Mouse (Mus musculus) limb, embryonic 12.5 days (tissue): ENCODE results near the gene Ssc5d. TPM values are rescaled to one million over a fixed set of nuclear protein-coding genes. Genes with fewer than 3 reads are reported as not detected.

Experiments used
- ATAC-seq: fragments of 200-750 bp; cut with Nextera tagmentation; 2 replicates; pipeline ENCODE4 v1.8.0; 2017; ENCODE audit warnings: low read depth, moderate TSS enrichment; ENCODE audit not compliant: insufficient number of reproducible peaks, insufficient read depth, low FRiP score, low TSS enrichment
- H3K27ac ChIP-seq: fragments of 300-500 bp; sonication (generic); 2 replicates; pipeline ENCODE4 v1.5.1; 2016; ENCODE audit warnings: mild to moderate bottlenecking, moderate library complexity
- H3K27me3 ChIP-seq: fragments of 300-500 bp; sonication (generic); 2 replicates; pipeline ENCODE4 v1.6.1; 2016; ENCODE audit warnings: mild to moderate bottlenecking, moderate library complexity
- H3K36me3 ChIP-seq: fragments of 300-500 bp; sonication (generic); 2 replicates; pipeline ENCODE4 v1.6.1; 2016; ENCODE audit warnings: mild to moderate bottlenecking, moderate library complexity
- H3K4me1 ChIP-seq: fragments of 300-500 bp; sonication (generic); replicated peaks from 2 replicates; pipeline ENCODE4 v1.6.1; 2016
- H3K4me2 ChIP-seq: fragments of 300-500 bp; sonication (generic); 2 replicates; pipeline ENCODE4 v1.6.1; 2016; ENCODE audit warnings: mild to moderate bottlenecking, moderate library complexity
- H3K4me3 ChIP-seq: fragments of 300-500 bp; sonication (generic); replicated peaks from 2 replicates; pipeline ENCODE4 v1.5.1; 2016; ENCODE audit warnings: mild to moderate bottlenecking
- H3K9ac ChIP-seq: fragments of 300-500 bp; sonication (generic); replicated peaks from 2 replicates; pipeline ENCODE4 v1.6.1; 2016; ENCODE audit warnings: mild to moderate bottlenecking, moderate library complexity
- H3K9me3 ChIP-seq: fragments of 300-500 bp; sonication (generic); 2 replicates; pipeline ENCODE4 v1.6.1; 2016; ENCODE audit warnings: mild to moderate bottlenecking, moderate library complexity
- WGBS: fragments of 180-500 bp; shearing (Covaris S2); methylation state at CpG from one replicate; pipeline ENCODE4 v1.1.7; 2016; 5-methylcytosine and 5-hydroxymethylcytosine counted together
- polyA plus RNA-seq: library from polyadenylated mRNA; unstranded; fragments of >200 nt; fragmentation: Nextera tagmentation; extraction: Ambion mirVana; gene quantifications from 2 replicates; pipeline ENCODE4 v1.2.1, GENCODE M21; 2016

Ssc5d gene
- polyA plus RNA-seq, 1 experiment from 2014 or later: 2.5 TPM

DNA sequence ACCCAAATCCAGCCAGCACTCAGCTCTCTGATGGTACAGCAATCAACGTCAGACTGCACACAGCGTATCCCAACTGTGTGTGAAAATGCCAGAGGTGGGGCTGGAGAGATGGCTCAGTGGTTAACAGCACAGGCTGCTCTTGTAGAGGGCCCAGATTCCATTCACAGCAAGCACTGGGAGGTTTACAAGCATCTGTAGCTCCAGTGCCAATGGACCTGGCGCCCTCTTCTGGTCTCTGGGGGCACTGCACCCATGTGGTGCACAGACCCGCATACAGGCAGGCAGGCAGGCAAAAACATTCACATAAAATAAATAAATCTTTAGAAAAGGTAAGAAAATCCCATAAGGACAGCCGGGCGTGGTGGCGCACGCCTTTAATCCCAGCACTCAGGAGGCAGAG, 24.4 kb upstream of the Ssc5d start:
- Histone ChIP-seq H3K36me3 (no peaks in the 10 kb centered on the region), H3K4me1 (0 out of 2 replicates have a peak, but pooled peaks cover 2% of the 10 kb centered on the region), H3K4me3 (no peak overlapping the region), H3K9ac (no peak overlapping the region), H3K27me3 (peaks cover 33% of the 10 kb centered on the region), H3K9me3 (peaks cover 4% of the 10 kb centered on the region), H3K4me2 (no peak overlapping the region), H3K27ac (no peak overlapping the region)
- whole genome bisulfite sequencing: 49% methylated on average over 8 of the region's 8 CpGs
- ATAC-seq: no peak

DNA sequence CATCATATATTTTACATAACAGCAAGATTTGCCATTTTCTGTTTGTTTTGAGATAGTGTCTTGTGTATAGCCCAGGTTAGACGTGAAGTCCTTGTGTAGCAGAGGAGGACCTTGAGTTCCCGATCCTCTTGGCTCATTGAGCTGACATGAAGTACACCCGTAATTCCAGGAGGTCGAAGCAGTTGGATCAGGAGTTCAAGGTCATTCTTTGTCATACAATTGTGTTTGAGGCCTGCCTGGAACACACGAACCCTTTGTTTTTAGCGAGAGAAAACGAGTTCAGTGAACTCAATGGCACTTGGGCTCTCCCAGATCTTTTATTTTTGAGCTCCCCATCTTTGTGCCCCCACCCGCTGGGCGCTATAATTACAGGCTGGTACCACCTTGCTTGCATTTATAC, 23.2 kb upstream of the Ssc5d start:
- H3K4me3 ChIP-seq: no peak overlapping the region
- no peaks in the 10 kb centered on the region for H3K36me3 ChIP-seq
- H3K4me2 ChIP-seq: no peak overlapping the region
- 82% methylated on average over 9 of the region's 9 CpGs for WGBS
- H3K4me1 ChIP-seq: 0 out of 2 replicates have a peak, but pooled peaks cover 2% of the 10 kb centered on the region
- H3K27me3 ChIP-seq: peaks cover 33% of the 10 kb centered on the region
- H3K27ac ChIP-seq: no peak overlapping the region
- no peak for ATAC-seq
- no peak overlapping the region for H3K9ac ChIP-seq
- peaks cover 4% of the 10 kb centered on the region for H3K9me3 ChIP-seq

DNA sequence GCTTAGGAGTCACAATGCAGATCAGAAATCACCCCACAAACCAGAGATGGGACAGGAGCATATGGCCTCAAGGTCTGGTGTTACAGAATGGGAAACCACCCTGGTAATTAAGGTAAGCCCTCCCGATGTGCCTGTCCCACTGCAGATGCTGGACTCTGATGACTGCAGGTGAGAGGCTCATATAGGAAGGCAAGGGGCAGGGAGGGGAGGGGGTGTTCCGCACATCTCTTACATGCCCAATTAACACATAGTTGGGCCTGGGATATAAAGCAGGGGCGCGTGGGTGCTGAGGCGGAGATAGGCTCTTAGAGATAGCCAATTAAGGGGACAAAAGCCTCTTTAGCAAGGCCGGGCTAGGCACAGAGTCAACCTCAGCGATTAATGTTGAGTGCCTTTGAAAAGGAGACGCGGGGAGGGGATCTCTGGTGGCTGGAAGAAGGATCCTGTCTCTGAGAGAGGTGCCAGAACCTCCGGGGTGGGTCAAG, 19.1 kb upstream of the Ssc5d start, which contains the start of gene Gm36210:
Gm36210 (minus strand) TSS at position 51 of the 485 bp plus-strand sequence.
- no peak for ATAC-seq
- H3K4me1 ChIP-seq: no peaks in the 10 kb centered on the region; the same call in 1 of the 2 replicates
- H3K36me3 ChIP-seq: no peaks in the 10 kb centered on the region
- no peaks in the 10 kb centered on the region for H3K27me3 ChIP-seq
- H3K27ac ChIP-seq: no peak within 1 kb of the TSS
- H3K9me3 ChIP-seq: no peaks in the 10 kb centered on the region; the same call in 1 of the 2 replicates
- no peak within 1 kb of the TSS for H3K4me2 ChIP-seq
- H3K9ac ChIP-seq: no peak within 1 kb of the TSS; the same call in 1 of the 2 replicates
- WGBS: 68% methylated on average over 10 of the region's 10 CpGs
- H3K4me3 ChIP-seq: no peak within 1 kb of the TSS

DNA sequence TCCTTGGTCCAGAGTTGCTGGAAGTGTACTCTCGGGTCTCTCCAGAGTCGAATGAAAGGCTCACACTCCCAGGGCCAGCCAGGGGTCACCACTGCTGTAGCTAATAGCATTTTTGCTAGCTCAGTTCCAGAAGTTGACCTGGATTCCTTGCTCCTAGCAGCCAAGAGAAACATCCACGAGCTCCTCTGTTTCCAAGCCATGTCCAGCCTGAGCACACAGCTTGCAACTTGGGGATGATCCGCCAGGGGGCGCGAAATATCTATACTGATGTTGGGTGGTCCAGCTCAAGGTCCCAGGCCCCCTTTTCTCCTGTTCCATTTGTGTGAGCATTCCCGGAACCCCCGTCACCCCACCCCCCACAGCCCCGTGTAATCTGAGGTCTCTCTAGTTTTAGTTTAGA, 14.0 kb upstream of the Ssc5d start:
- no peaks in the 10 kb centered on the region for H3K36me3 ChIP-seq
- H3K4me2 ChIP-seq: no peak overlapping the region
- H3K4me3 ChIP-seq: no peak overlapping the region
- peaks cover 8% of the 10 kb centered on the region for H3K4me1 ChIP-seq
- H3K27ac ChIP-seq: no peak overlapping the region
- H3K27me3 ChIP-seq: no peaks in the 10 kb centered on the region
- H3K9me3 ChIP-seq: no peaks in the 10 kb centered on the region
- ATAC-seq: no peak
- 37% methylated on average over 9 of the region's 9 CpGs for WGBS
- H3K9ac ChIP-seq: no peak overlapping the region

DNA sequence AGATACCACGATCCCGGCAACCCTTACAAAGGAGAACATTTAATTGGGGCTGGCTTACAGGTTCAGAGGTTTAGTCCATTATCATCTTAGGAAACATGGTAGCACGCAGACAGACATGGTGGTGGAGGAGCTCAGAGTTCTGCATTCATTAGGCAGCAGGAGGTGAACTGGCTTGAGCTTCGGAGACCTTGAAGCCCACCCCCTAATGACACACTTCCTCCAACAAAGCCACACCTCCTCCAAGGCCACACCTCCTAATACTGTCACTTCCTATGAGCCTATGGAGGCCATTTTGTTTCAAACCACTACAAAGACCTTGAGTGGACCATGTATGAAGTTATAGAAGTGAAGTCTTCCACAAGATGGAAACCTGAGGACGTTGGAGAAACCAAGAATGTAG, 13.3 kb upstream of the Ssc5d start:
- Histone ChIP-seq H3K4me3 (no peak overlapping the region), H3K4me2 (no peak overlapping the region), H3K4me1 (peaks cover 14% of the 10 kb centered on the region), H3K27me3 (no peaks in the 10 kb centered on the region), H3K9ac (no peak overlapping the region), H3K9me3 (no peaks in the 10 kb centered on the region), H3K27ac (no peak overlapping the region), H3K36me3 (0 out of 2 replicates have a peak, but pooled peaks cover 1% of the 10 kb centered on the region)
- ATAC-seq: no peak
- WGBS: 66% methylated on average over 5 of the region's 5 CpGs

DNA sequence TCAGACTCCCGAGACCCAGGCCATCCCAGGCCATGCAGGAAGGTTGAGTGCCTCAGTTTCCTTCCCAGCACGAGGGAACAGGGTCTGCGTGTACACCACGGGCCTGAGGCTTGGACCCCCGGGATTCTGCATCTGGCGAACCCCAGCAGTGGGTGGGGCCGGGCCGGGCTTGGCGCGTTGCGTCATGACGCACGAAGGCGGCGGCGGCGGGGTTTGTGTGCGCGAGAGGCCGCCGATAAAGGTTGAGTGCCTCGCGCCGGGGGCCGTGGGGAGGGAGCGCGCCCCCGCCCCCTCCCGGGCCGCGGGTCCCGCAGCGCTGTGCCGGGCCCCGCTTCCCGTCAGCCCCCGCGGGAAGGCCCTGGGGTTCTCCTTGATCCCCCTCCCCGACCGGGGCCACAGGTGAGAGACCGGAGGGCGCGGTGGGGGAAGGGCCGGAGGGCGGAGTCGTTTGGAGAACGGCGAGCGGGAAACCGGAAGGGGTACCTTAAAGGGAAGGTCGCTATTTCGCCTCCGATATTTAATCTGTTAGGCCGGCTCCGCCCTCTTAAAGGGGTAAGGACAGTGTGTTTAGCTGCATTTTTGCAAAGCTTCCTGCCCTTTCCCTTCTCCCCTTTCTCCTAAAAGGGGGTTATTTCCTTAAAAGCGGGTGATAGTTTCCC, 10.4 kb upstream of the Ssc5d start, which contains the start of gene Zfp628:
Zfp628 (plus strand) TSS at position 211 of the 659 bp plus-strand sequence.
- Histone ChIP-seq H3K36me3 (peaks cover 30% of the 10 kb centered on the region), H3K4me3 (peak within 1 kb of the TSS; percentile 62), H3K9ac (peak within 1 kb of the TSS; percentile 88), H3K4me2 (peak within 1 kb of the TSS; percentile 87), H3K4me1 (peaks cover 14% of the 10 kb centered on the region), H3K9me3 (no peaks in the 10 kb centered on the region), H3K27me3 (no peaks in the 10 kb centered on the region), H3K27ac (peak within 1 kb of the TSS; percentile 98)
- under 1% methylated on average over 54 of the region's 56 CpGs for WGBS
- peak; percentile 82 for ATAC-seq

DNA sequence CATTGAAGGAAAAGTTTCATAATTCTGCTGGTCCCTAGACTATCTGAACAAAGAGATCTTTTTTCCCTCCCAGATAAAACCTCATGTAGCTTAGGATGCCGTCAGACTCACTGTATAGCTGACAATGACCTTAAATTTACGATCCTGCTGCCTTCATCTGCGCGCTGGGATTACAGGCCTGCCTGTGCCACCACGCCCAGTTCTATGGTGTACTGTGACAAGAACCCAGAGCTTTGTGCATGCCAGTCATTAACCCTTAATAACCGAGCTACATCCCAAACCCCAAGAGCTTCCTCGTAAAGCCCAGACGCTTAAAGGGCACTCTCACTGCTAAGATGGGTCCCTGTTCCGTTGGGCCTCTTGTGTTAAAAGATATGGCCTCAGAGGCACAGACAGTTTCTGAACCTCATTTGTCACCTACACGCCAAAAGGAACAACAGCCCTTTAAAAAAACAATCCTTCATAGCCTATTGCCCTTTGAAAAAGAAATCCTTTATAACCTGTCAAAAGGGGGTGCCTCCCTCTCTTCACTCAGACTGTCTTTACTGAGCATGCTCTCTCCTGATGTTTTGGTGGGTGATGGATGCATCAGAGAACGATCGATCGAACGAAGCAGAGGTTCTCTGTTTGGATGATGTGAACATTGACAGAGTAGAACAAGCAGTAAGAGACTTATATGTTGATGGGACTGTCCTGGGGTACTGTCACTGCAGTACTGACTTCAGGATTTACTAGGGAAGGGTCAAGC, 9.7 kb upstream of the Ssc5d start:
- ATAC-seq: peak; percentile 13
- WGBS: 18% methylated on average over 14 of the region's 14 CpGs
- Histone ChIP-seq H3K27ac (peak overlapping the region; percentile 98), H3K4me2 (peak overlapping the region; percentile 87), H3K27me3 (no peaks in the 10 kb centered on the region), H3K4me1 (peaks cover 18% of the 10 kb centered on the region), H3K36me3 (peaks cover 37% of the 10 kb centered on the region), H3K9me3 (no peaks in the 10 kb centered on the region), H3K9ac (peak overlapping the region; percentile 88), H3K4me3 (peak overlapping the region; percentile 62)

DNA sequence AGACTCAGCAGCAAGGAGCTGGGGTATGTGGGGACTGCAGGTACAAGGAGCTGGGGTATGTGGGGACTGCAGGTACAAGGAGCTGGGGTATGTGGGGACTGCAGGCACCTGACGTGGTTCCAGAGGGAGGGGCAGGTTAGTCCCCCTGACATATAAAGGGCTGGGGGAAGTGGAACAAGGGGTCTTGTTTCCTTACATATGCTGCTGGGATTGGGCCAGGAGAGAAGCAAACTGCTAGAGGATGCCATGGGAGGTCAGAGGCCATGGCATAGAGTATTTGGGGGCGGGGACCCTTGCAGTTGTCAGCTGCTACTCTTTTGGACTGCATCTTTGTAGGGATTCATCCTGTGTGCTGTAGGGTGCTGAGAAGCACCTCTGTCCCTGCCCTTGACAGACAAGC, 8.1 kb upstream of the Ssc5d start:
- ATAC-seq: no peak
- WGBS: 93% methylated on average over 2 of the region's 2 CpGs
- no peaks in the 10 kb centered on the region for H3K27me3 ChIP-seq
- no peak overlapping the region for H3K4me3 ChIP-seq
- H3K36me3 ChIP-seq: peaks cover 47% of the 10 kb centered on the region
- H3K4me2 ChIP-seq: 0 out of 2 replicates have a peak overlapping the region, but pooled peaks have one; percentile 87
- no peak overlapping the region for H3K27ac ChIP-seq
- no peaks in the 10 kb centered on the region for H3K9me3 ChIP-seq
- H3K4me1 ChIP-seq: peaks cover 34% of the 10 kb centered on the region
- no peak overlapping the region for H3K9ac ChIP-seq

DNA sequence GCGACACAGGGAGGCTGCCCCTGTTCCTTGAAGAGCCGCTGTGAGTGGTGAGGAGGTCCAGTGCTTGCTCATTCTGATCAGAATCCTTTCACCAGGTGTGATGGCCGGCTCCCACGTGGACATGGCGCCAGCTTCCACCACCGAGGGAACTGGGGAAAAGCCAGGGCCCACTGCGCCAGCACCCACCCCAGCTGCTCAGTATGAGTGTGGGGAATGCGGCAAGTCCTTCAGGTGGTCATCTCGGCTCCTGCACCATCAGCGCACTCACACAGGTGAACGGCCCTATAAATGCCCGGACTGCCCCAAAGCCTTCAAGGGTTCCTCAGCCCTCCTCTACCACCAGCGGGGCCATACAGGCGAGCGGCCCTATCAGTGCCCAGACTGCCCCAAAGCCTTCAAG, 6.9 kb upstream of the Ssc5d start:
- H3K9me3 ChIP-seq: no peaks in the 10 kb centered on the region
- no peak overlapping the region for H3K27ac ChIP-seq
- H3K9ac ChIP-seq: no peak overlapping the region
- peaks cover 46% of the 10 kb centered on the region for H3K4me1 ChIP-seq
- ATAC-seq: no peak
- peaks cover 47% of the 10 kb centered on the region for H3K36me3 ChIP-seq
- WGBS: 93% methylated on average over 15 of the region's 15 CpGs
- H3K27me3 ChIP-seq: no peaks in the 10 kb centered on the region
- H3K4me2 ChIP-seq: no peak overlapping the region
- no peak overlapping the region for H3K4me3 ChIP-seq

DNA sequence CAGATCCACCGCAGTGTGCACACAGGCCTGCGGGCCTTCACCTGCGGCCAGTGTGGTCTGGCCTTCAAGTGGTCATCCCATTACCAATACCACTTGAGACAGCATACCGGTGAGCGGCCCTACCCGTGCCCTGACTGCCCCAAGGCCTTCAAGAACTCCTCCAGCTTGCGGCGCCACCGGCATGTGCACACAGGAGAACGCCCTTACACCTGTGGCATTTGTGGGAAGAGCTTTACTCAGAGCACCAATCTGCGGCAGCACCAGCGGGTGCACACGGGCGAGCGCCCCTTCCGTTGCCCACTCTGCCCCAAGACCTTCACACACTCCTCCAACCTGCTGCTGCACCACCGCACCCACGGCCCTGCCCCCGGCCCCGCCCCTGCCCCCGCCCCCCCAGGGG, 6.5 kb upstream of the Ssc5d start:
- peaks cover 50% of the 10 kb centered on the region for H3K4me1 ChIP-seq
- 82% methylated on average over 21 of the region's 21 CpGs for WGBS
- no peak overlapping the region for H3K4me3 ChIP-seq
- no peaks in the 10 kb centered on the region for H3K27me3 ChIP-seq
- H3K9ac ChIP-seq: no peak overlapping the region
- no peak for ATAC-seq
- no peak overlapping the region for H3K4me2 ChIP-seq
- H3K27ac ChIP-seq: no peak overlapping the region
- H3K9me3 ChIP-seq: no peaks in the 10 kb centered on the region
- peaks cover 47% of the 10 kb centered on the region for H3K36me3 ChIP-seq

DNA sequence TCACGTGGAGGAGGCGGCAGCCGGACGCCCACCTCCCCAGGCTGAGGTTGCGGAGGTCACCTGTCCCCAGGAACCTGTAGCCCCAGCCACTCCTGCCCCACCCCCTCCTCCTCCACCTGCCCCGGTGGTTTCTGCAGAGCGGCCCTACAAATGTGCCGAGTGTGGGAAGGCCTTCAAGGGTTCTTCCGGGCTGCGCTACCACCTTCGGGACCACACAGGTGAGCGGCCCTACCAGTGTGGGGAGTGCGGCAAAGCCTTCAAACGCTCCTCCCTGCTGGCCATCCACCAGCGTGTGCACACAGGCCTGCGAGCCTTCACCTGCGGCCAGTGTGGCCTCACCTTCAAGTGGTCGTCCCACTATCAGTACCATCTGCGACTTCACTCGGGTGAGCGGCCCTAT, 5.6 kb upstream of the Ssc5d start:
- WGBS: 89% methylated on average over 21 of the region's 21 CpGs
- H3K9ac ChIP-seq: peak overlapping the region; percentile 23; the same call in 1 of the 2 replicates
- ATAC-seq: no peak
- H3K36me3 ChIP-seq: peaks cover 47% of the 10 kb centered on the region
- peaks cover 59% of the 10 kb centered on the region for H3K4me1 ChIP-seq
- H3K9me3 ChIP-seq: no peaks in the 10 kb centered on the region
- H3K27me3 ChIP-seq: no peaks in the 10 kb centered on the region
- no peak overlapping the region for H3K4me2 ChIP-seq
- no peak overlapping the region for H3K27ac ChIP-seq
- no peak overlapping the region for H3K4me3 ChIP-seq
